Mouse (Mus musculus) hindbrain, embryonic 10.5 days (tissue): Measurements from ENCODE around the gene Lrrtm3. TPM values are rescaled to one million over a fixed set of nuclear protein-coding genes. Genes with fewer than 3 reads are reported as not detected.

Source experiments
- DNase-seq: peaks from one replicate; pipeline ENCODE4 v3.0.0-alpha.2; 2017; ENCODE audit warnings: low spot score
- H3K27ac ChIP-seq: fragments of 300-500 bp; sonication (generic); 2 replicates; pipeline ENCODE4 v1.5.1; 2016; ENCODE audit warnings: mild to moderate bottlenecking, moderate library complexity
- H3K27me3 ChIP-seq: fragments of 300-500 bp; sonication (generic); 2 replicates; pipeline ENCODE4 v1.6.1; 2016; ENCODE audit warnings: mild to moderate bottlenecking; ENCODE audit not compliant: poor library complexity, insufficient read depth, severe bottlenecking
- H3K36me3 ChIP-seq: fragments of 300-500 bp; sonication (generic); 2 replicates; pipeline ENCODE4 v1.6.1; 2016; ENCODE audit warnings: mild to moderate bottlenecking, moderate library complexity
- H3K4me1 ChIP-seq: fragments of 300-500 bp; sonication (generic); replicated peaks from 2 replicates; pipeline ENCODE4 v1.6.1; 2016; ENCODE audit warnings: mild to moderate bottlenecking
- H3K4me3 ChIP-seq: fragments of 300-500 bp; sonication (generic); 2 replicates; pipeline ENCODE4 v1.5.1; 2016; ENCODE audit warnings: mild to moderate bottlenecking, moderate library complexity
- H3K9me3 ChIP-seq: fragments of 300-500 bp; sonication (generic); 2 replicates; pipeline ENCODE4 v1.6.1; 2016; ENCODE audit warnings: mild to moderate bottlenecking, moderate library complexity
- WGBS: fragments of 180-500 bp; shearing (Covaris S2); methylation state at CpG from one replicate; pipeline ENCODE4 v1.1.7; 2016; 5-methylcytosine and 5-hydroxymethylcytosine counted together
- polyA plus RNA-seq: library from polyadenylated mRNA; unstranded; fragments of >200 nt; fragmentation: Nextera tagmentation; extraction: Ambion mirVana; gene quantifications from 2 replicates; pipeline ENCODE4 v1.2.1, GENCODE M21; 2016

Gene Lrrtm3
- polyA plus RNA-seq, 1 experiment from 2014 or later, result 4.4 TPM

DNA sequence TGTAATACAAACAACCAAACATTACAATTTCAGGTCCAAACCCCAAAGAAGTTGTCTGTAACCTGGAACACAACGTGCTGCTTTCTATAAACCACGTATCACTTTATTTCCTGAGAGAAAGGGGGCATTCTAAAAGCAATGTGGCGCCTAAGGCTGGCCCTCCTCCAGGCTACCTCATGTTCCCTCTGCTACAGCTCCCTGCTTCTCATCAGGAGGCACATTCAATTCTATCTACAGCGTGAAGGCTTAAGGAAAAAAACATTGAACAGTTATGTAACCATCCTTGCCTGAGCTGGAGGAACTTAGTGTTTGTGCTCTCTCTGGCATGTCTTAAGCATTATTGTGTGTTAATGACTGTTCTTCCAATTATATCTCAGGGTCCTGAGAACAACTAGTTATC is 142.8 kb downstream of the Lrrtm3 start:
- no peaks in the 10 kb centered on the region for H3K36me3 ChIP-seq
- no peak for DNase-seq
- no peak overlapping the region for H3K27ac ChIP-seq
- no peaks in the 10 kb centered on the region for H3K4me1 ChIP-seq
- 79% methylated on average over 4 of the region's 4 CpGs for WGBS
- no peaks in the 10 kb centered on the region for H3K27me3 ChIP-seq
- no peak overlapping the region for H3K4me3 ChIP-seq
- no peaks in the 10 kb centered on the region for H3K9me3 ChIP-seq

DNA sequence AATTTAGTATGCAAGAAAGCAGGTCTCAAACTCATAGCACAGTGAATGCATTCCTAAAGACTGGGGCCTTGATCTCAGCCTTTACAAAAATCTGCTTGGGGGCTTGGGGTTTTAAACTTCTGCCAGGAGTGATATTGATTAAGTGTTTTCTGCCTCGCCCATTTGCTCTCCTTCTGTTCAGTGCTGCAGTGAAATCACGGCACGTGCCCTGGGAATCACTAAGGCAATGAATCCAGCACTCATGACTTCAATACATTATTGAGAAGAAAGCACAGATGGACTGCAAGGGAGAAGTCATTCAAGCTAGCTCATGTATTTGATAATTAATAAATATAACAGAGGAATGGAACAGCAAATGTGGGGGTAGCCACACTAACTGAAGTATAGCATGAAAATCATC is 144.5 kb downstream of the Lrrtm3 start:
- Histone ChIP-seq H3K27ac (no peak overlapping the region), H3K9me3 (no peaks in the 10 kb centered on the region), H3K4me3 (no peak overlapping the region), H3K4me1 (no peaks in the 10 kb centered on the region), H3K36me3 (no peaks in the 10 kb centered on the region), H3K27me3 (no peaks in the 10 kb centered on the region)
- DNase-seq, result no peak
- WGBS, result 71% methylated on average over 3 of the region's 3 CpGs

DNA sequence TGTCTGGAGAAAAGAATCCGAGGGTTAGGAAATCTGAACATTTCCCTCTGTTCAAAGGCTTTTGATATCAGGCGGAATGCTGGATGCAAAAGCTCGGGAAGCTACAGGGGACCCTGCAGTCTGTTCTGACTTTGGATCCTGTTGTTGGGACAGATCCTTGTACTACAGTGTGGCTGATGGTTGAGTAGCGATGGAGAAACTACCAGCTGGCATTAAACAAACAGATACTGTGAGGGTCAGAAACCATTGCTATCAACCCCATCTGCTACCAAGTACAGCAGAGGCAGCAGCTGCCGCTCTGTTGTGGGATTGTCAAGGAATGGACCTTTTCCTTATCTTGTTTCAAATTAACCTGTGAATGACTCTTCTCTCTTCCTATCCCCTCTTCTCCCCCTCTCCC is 156.1 kb downstream of the Lrrtm3 start:
- no peak overlapping the region for H3K27ac ChIP-seq
- no peak for DNase-seq
- no peaks in the 10 kb centered on the region for H3K36me3 ChIP-seq
- H3K9me3 ChIP-seq, result no peaks in the 10 kb centered on the region
- H3K4me1 ChIP-seq, result peaks cover 2% of the 10 kb centered on the region
- no peak overlapping the region for H3K4me3 ChIP-seq
- H3K27me3 ChIP-seq, result no peaks in the 10 kb centered on the region
- 79% methylated on average over 5 of the region's 5 CpGs for WGBS

DNA sequence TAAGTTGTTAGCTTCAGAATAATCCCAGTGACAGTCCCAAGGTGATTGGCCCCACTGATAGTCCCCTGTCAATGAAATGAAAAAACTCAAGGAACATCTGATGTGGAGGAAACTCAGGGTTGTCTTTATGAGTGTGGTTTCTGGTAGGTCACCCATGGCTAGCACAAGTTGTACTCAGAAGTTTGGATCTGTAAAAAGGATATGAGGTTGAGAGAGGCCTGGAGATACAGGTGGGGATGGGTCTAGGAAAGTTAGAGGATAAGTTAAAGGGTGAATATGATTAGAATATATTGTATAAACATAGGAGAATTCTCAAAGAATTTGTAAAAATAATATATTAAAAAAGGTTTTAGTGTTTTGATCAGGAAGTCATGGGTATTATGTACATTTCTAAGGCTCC is 162.7 kb downstream of the Lrrtm3 start, which contains the start of gene Gm10118:
Gm10118 (minus strand) TSS at position 101 of the 400 bp plus-strand sequence.
- H3K9me3 ChIP-seq, result no peaks in the 10 kb centered on the region
- H3K27me3 ChIP-seq, result no peaks in the 10 kb centered on the region
- no peaks in the 10 kb centered on the region for H3K36me3 ChIP-seq
- no peak within 1 kb of the TSS for H3K27ac ChIP-seq
- peaks cover 4% of the 10 kb centered on the region for H3K4me1 ChIP-seq
- no peak for DNase-seq
- no peak within 1 kb of the TSS for H3K4me3 ChIP-seq

DNA sequence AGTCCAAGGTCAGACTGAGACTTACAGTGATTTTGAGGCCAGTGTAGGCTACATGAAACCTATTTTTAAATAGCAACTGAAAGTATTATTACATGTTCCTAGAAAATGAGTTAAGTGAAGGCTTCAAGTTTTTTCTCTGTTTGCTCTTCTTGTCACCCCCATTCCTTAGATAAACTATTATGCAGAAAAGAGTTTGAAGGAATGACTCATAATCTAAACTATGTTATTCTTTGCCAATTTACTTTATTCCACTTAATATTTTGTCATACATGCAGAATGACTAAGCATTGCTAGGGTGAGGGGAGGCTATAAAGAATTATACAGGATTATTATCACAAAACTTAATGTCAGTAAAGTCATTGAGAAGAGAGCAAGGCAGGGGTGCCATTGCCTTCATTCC is 181.2 kb downstream of the Lrrtm3 start:
- Histone ChIP-seq H3K4me3 (no peak overlapping the region), H3K27ac (no peak overlapping the region), H3K9me3 (no peaks in the 10 kb centered on the region), H3K4me1 (no peaks in the 10 kb centered on the region), H3K27me3 (no peaks in the 10 kb centered on the region), H3K36me3 (no peaks in the 10 kb centered on the region)
- DNase-seq, result no peak

DNA sequence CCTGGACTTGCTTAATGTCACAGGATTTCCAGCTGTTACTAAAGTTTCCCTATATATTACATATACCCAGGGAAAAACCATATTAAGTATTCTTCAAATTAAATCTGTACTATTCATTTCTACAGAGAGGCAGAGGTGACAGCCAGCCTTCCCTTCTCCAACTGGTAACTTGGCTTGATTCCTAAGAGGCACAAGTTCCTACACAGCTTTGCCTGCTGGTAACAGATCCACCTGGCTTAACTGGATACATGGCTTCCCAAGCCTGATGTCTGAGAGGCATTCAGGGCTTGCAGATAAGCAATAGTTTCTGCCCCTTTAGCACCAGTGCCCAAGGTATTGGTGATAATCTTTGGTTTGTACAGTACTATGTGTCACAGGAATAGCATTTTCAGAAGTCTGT is 190.2 kb downstream of the Lrrtm3 start:
- H3K27ac ChIP-seq, result no peak overlapping the region
- H3K4me3 ChIP-seq, result no peak overlapping the region
- no peaks in the 10 kb centered on the region for H3K9me3 ChIP-seq
- no peaks in the 10 kb centered on the region for H3K4me1 ChIP-seq
- DNase-seq, result no peak
- H3K36me3 ChIP-seq, result no peaks in the 10 kb centered on the region
- H3K27me3 ChIP-seq, result no peaks in the 10 kb centered on the region

DNA sequence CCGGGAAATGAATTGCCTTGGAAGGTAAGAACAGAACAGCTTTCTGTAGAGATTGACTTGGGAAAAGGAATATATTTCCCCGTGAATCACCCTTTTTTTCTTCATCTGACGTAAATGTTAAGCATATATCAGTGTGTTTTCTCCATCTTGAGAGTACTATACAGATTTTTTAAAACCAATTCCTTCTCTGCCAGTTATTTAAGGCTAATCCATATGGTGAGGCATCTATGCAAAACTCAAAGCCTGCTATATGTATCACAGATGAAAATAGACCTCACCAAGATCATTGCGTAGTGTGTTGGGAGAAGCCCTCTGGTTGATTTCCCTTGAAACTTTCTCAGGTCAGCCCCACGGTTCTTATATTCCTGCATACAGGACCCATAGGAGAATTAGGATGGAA is 195.5 kb downstream of the Lrrtm3 start:
- WGBS, result 89% methylated on average over 5 of the region's 5 CpGs
- no peak for DNase-seq
- H3K27me3 ChIP-seq, result no peaks in the 10 kb centered on the region
- H3K36me3 ChIP-seq, result no peaks in the 10 kb centered on the region
- H3K27ac ChIP-seq, result no peak overlapping the region
- H3K4me1 ChIP-seq, result no peaks in the 10 kb centered on the region
- no peaks in the 10 kb centered on the region for H3K9me3 ChIP-seq
- no peak overlapping the region for H3K4me3 ChIP-seq

DNA sequence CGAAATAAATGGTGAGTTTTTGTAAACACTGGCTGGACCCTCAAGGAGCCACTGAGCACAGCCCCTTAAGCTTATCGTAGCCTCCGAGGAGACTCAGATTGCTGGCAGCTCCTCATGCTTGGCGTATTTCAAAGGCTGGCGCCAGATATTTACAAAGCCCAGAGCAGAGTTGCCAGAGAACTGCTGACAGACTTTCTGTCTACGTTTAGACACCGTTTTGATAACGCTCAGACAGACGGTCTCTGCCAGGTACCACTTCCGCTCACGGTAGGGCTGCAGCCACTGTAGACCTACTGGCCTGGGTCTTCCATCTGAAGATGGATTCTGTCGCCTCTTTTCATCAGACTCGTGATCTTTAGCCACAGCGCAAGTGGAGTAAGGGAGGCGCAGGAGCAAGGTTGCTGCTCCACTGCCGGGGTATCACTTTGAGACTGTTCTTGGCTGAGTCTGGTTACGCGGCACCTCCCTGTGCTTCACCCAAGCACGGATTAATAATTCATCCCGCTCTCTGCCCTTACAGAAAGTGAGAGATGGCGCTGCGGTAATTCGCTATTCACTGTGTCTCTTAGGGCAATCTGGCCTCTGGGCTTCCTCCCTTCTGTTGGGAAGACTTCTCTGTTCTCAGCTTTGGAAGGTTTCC is 203.5 kb downstream of the Lrrtm3 start:
- WGBS, result 87% methylated on average over 23 of the region's 23 CpGs
- H3K27me3 ChIP-seq, result no peaks in the 10 kb centered on the region
- H3K4me1 ChIP-seq, result no peaks in the 10 kb centered on the region
- DNase-seq, result no peak
- H3K4me3 ChIP-seq, result no peak overlapping the region
- H3K36me3 ChIP-seq, result no peaks in the 10 kb centered on the region
- no peak overlapping the region for H3K27ac ChIP-seq
- H3K9me3 ChIP-seq, result no peaks in the 10 kb centered on the region

DNA sequence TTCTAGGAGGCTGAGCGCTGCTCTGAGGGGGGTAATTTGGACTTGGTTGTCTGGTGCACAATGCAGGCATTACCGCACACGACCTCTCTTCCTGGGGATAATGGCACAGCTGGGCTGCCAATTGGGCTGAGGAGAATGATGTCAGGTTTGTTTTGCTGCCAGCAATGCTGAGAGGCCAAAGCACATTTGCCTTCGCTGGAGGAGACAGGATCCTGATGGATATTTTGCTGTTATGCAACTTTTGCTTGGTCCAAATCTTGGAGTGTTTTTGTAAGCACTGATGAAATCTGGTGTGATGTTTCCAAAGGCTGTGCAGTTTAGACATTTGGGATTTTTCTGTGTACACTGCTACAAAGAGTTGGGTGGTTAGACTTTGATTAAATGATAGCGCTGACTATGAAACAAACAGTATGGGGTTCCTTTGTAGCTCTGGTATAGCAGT is 209.6 kb downstream of the Lrrtm3 start:
- DNase-seq, result no peak
- H3K27ac ChIP-seq, result no peak overlapping the region

More for the DNA sequence above, 209.6 kb downstream of the Lrrtm3 start:
- no peak overlapping the region for H3K4me3 ChIP-seq
- H3K4me1 ChIP-seq, result no peaks in the 10 kb centered on the region
- no peaks in the 10 kb centered on the region for H3K9me3 ChIP-seq
- H3K27me3 ChIP-seq, result no peaks in the 10 kb centered on the region
- WGBS, result 70% methylated on average over 5 of the region's 5 CpGs
- no peaks in the 10 kb centered on the region for H3K36me3 ChIP-seq

Other genes starting within 250 kb of the Lrrtm3 start
- 0.12 and 0.14 TPM in 2 replicates for gene Gm10118, start 162.8 kb downstream of the Lrrtm3 start, polyA plus RNA-seq